Mouse (Mus musculus) myocyte (in vitro differentiated cells): ENCODE results near the gene Hecw2.

Experiments used
- MYOD1 ChIP-seq, 3 experiments: IDR thresholded peaks; one replicate each; pipeline ENCODE4 v1.6.1; 2011; ENCODE audit warnings: control low read depth in 2 of 3, low read depth in 2 of 3, mild to moderate bottlenecking in 2 of 3, moderate library complexity in 1 of 3; ENCODE audit not compliant: insufficient read length in 2 of 3, control insufficient read depth in 1 of 3
- MYOG ChIP-seq, 3 experiments: IDR thresholded peaks; one replicate each; pipeline ENCODE4 v1.6.1; 2011; ENCODE audit warnings: control low read depth in 2 of 3, low read depth in 2 of 3, mild to moderate bottlenecking in 2 of 3; ENCODE audit not compliant: insufficient read length in 2 of 3, control insufficient read depth in 1 of 3, insufficient read depth in 1 of 3
- POLR2A ChIP-seq: IDR thresholded peaks from one replicate; pipeline ENCODE4 v1.6.1; 2011; ENCODE audit warnings: low read depth, mild to moderate bottlenecking, control low read depth, moderate library complexity; ENCODE audit not compliant: insufficient read length

DNA sequence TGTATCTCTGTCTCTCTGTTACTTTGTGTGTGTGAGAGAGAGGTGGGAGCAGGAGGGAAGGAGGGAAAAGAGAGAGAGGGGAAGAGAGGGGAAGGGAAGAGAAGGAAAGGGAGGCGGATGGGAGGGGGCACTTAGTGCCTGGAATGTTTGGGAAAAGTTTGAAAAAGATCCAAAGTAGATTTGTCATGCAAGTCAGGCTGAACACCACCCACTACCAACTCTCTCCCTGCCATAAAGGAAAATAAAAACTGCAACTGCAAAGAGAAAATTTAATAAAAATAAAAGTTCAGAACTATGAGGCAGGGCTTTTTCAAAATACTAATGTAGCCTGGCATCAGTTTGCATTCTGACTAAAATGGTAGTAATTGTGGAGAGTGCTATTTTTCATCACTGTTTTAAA, 135.2 kb downstream of the Hecw2 start:
- no peak for TF ChIP-seq MYOG (IDR thresholded peaks at IDR 0.05; ENCODE audit: control insufficient read depth in 1 of 3, insufficient read depth in 1 of 3, insufficient read length in 2 of 3, low read depth in 2 of 3)
- no peak for TF ChIP-seq POLR2A
- no peak for TF ChIP-seq MYOD1 (IDR thresholded peaks at IDR 0.05; ENCODE audit: control insufficient read depth in 1 of 3, insufficient read length in 2 of 3, low read depth in 2 of 3)
